Mouse (Mus musculus): ENCODE measurements around the gene Prm1.
"Not testable (repeated sequence)": the region's sequence is repeated elsewhere in the genome, so short reads cannot be mapped to it uniquely, and the experiment has no call there.

The Prm1 gene

DNA sequence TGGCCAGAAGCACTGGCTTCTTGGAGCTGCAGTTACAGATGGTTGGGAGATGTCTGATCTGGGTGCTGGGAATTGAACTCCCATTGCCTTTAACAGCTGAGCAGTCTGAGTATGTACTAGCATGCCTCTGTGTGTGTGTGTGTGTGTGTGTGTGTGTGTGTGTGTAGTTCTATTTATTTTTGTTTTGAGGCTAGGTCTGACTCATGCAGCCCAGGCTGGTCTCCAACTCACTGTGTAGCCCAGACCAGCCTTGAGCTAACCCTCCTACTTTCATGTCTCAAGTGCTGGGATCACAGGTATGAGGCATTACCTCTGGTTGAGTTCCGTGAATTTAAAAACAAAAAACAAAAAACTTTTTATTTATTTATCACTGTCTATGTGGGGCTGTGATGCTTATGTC lies 18.9 kb upstream of the Prm1 start:
- DNase-seq (ENCODE audit: low spot score): no peak

DNA sequence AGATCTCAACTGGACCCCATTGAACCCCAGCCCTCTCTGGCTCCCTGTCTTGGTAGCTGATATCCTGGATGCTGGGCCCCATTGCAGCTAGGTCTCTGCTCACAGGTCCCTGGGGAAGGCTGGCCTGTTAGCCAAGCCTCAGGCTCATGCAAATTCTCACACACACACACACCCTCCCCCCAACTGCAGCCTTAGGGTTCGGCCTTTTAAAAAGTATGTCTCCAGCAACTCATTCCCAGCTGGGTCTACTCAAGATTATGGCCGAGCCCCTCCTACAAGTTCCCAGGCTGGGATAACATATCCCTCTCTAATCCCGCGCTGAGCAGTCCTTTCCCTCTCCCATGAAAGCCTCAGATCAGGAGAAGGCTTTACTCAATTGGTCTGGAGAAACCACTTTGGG lies 15.7 kb upstream of the Prm1 start:
- no peak for DNase-seq (ENCODE audit: low spot score)

DNA sequence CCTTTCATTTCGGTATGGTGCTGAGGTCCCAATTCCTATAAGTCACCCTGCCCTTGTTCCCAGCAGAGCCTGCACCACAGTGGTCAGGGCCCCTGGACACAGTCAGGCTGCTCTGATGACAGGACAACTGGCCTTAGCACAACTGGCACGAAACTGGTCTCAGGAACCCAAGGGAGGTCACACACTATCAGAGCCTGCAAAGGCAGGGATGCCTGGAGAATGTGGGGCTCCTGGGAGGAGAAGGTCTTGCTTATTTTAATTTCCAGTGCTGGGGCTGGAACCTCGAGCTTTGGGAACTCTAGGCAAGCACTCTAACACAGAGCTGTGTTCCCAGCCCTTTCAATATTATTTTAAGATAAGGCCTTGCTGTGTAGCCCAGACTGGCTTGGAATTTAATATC lies 14.3 kb upstream of the Prm1 start:
- no peak for DNase-seq (ENCODE audit: low spot score)

DNA sequence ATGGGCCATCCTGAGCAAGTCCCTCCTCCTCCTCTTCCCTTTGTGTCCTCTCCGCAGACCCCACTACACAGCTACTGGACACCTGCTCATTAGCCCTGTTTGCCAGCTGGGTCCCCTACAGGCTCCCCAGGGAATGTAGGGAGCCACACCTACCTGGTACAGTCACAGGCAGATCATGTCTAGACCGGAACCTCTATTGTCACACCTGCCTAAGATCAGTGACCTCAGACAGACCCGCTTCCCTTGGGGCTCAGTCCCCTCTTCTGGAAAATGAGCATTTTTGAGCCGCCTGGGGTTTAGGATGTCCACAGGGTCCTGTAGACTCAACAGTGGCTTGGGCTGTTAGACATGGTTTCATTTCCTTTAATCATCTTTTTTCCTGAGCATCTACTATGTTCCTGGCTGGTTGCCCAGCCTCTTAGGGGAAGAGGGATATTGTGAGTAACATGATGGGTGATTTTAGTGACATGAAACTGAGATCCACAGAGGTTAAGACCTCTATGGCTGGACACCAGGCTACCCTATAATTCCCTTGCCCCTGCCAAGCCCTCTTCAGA lies 13.0 kb upstream of the Prm1 start:
- DNase-seq (ENCODE audit: low spot score): no peak

DNA sequence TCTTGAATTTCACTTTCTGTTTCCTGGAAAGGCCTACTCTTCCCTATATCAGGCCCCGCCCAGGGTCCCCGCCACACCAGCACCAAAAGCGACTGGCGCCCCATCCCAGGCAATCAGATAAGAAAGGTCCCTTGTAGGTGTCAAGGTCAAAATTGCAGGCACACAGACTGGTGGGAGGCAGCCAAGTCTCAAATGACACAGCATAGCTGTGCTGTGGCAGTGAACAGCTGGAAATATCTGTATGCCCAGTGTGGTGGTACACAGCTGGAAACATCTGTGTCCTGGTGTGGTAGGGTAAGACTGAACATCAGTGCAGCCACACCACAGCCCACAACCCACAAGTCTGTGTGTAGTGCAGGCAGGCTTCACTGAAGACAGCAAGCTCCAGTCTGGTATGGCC lies 9.2 kb upstream of the Prm1 start:
- no peak for DNase-seq (ENCODE audit: low spot score)

DNA sequence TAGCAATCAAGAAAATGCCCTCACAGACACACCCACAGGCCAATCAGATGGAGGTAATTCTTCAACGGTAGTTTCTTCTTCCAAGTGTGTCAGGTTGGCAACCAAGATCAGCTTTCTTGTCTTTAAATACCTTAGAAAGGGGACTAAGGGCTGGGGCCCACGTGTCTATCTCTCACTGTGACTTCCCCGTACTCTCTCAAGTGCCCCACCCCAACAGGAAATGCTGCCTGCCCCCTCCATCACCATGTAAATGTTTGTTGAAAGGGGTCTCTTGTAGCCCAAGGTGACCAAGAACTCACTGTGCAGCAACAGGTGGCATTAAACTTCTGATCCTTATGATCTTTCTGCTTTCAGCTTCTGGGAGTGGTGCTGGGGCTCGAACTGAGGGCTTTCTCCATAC lies 8.1 kb upstream of the Prm1 start:
- DNase-seq (ENCODE audit: low spot score): no peak

DNA sequence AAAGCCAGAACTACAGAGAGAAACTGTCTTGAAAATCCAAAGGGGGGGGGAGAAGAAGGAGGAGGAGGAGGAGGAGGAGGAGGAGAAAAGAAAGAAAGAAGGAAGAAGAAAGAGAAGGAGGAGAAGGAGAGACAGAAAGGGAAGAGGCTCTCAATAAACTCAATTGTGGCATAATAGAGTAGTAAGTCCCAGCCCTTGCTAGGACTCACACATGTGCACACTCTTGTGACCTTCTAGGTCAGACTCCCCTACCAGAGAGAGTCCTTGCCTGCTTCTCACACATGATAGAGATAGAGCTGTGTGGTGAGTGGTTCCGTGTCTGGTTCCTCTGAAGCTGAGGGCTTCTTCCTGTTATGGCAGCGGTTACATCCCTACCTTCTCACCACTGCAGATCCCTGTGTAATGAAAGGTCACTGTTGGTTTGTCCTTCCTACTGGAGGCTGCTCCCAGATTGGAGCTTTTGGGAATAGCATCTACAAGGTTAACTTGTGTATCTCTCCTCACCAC lies 7.3 kb upstream of the Prm1 start, which contains the start of gene Gm11172:
Gene Gm11172 (plus strand): TSS at position 51 of the 507 bp plus-strand sequence.
- DNase-seq (ENCODE audit: low spot score): no peak

DNA sequence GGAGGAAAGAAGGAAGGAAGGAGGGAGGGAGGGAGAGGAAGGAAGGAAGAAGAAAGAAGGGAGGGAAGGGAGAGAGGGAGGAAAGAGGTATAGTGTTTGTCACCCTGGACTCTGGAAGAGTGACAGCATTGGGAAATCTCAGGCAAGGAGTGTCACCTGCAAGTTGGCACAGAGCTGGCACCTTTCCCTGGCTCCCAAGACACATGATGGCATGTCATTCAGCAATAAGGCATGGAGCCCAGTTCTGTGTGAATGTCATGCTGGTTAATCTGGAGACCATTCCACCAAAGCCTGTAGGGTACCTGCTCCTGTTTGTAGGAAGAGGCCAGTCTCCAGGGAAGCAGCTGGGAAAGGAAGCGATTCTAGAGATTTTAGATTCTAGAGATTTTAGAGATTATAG lies 4.7 kb upstream of the Prm1 start:
- no peak for DNase-seq (ENCODE audit: low spot score)

DNA sequence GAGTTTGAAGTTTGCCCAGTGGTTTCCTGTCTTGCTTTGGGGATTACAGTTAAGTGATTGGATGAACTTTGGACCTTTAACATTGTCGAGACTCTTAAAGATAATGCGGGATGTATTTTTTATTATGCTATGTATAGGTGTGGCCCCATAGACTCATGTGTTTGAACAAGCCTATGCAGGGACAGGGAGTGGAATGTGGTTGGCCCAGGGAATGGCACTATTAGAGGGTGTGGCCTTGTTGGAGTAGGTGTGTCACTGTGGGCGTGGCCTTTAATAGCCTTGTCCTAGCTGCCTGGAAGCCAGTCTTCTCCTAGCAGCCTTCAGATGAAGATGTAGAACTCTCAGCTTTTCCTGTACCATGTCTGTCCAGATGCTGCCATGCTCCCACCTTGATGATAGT lies 3.2 kb downstream of the Prm1 start:
- DNase-seq (ENCODE audit: low spot score): not testable (repeated sequence)

DNA sequence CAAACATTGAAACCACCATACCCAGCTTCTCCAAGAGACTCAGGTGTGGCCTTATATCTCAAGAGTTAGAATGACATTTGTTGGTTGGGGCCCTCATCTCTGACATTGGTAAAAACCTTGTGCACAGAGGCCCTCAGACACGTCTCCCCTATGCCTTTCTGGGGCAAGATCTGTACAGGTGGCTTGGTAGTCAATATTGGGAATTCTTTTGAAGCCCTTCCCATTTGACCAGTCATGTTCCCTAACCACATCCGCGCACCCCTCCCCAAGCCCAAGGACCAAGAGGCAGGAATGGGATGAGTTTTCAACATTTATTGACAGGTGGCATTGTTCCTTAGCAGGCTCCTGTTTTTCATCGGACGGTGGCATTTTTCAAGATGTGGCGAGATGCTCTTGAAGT lies 9.6 kb downstream of the Prm1 start, which contains the start of gene Prm2:
Gene Prm2 (minus strand): TSS at position 101 of the 400 bp plus-strand sequence.
- DNase-seq (ENCODE audit: low spot score): no peak

DNA sequence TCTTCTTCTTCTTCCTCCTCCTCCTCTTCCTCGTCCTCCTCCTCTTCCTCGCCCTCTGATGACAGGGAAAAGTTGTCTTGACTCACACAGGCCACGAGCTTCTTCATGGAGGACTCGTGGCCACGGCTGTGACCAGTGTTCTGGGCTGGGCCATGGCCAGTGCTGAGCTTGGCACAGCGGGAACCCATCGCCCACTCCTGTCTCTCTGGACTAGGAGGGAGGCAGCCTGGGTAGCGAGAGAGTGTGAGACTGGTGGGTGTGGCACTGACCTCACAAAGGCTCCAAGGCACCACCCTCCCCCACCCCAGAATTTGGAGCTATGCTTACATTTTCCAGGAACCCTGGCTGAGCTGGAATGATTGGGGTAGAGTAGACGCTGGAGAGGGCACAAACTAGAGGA lies 14.9 kb downstream of the Prm1 start, which contains the start of gene Prm3:
Gene Prm3 (minus strand): TSS at position 213 of the 400 bp plus-strand sequence.
- DNase-seq (ENCODE audit: low spot score): no peak

DNA sequence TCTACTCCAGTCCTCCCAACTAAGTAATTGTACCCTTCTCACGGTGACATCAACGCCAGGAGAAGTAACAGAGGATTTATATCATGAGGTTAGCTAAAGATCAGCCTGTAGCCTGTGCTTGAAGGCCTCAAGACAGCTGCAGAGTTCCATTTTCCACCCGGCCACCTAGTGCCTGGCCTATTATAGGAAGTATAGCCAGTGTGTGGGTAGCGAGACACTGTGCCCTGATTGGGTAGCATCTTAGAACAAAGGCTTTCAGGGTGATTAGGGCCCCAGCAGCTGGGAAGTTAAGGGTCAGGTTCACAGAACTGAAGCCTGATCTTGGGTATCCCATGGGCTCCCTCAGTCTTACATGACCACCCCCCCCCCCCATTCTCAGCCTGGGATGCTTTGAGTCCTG lies 16.8 kb downstream of the Prm1 start:
- no peak for DNase-seq (ENCODE audit: low spot score)

DNA sequence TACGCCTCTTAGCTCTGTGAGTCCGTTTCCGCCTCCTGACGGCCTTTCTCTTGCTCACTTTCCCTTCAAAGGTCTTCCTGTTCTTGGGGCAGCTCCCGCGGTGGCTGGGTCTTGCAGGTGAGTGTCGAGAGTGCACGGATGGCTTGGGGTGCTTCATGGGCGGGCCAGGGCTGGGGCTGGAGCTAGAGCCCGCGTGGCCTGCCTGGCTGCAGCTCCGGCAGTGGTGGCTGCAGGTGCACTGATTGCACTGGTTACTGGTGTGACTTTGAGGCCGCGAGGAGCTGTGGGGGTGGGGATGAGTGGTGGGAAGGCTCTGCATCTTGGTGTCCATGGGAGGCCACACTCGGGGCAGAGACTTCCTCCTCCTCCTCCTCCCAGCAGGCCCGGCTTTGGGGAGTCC lies 17.4 kb downstream of the Prm1 start, which contains the start of gene Tnp2:
Gene Tnp2 (minus strand): TSS at position 390 of the 400 bp plus-strand sequence.
- no peak for DNase-seq (ENCODE audit: low spot score)

DNA sequence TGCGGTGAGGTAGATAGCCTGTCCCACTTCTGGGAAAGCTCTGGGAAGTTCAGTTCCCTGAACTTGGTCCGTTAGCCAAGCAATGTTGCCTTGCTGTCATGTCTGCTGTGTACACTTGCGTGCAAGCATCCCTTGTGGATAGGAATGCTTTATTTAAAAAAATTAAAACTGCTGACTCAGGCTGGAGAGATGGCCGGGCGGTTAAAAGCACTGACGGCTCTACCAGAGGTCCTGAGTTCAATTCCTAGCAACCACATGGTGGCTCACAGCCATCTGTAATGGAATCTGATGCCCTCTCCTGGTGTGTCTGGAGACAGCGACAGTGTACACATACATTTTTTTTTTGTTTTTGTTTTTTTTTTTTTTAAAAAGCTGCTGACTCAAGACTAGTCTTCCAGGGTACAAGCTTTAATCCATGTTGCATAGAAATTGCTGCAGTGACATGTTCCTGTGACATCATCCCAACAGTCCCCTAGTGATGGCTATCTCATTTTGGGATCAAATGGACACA lies 18.0 kb downstream of the Prm1 start:
- no peak for DNase-seq (ENCODE audit: low spot score)

DNA sequence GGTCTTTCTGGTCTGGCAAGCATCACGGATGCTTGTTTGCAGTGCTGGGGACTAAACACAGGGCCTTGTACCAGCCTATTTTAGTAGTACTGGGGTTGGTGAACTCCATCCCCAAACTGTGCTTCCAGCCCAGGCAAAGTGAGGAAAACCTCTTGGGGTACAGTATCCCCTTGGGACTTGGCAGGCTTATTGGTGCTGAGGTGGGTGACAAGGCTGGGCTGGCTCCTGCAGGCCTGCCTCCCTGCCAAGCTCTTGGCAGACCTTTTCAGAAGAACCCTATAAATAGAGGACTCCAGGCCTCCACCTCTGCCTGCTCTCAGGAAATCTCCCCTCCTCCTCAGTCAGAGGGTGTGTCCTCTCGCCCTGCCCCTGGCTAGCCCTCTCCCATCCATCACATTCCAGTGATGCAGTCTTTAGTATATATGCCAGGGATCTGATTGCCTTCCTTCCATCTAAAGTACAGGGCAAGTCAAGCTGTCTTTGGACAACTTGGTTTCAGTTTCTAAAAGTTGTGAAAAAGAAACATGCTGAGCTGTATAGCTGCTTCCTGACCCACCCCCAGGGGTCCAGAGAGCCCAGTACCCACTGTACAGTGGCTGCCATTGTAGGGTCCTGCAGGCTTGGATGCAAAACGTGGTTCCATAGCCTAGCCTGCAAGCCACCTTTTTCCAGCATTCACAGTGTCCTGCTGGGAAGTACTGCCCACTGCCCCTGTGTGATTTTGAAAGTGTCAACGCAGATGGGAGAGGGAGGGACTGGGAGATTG lies 18.7 kb downstream of the Prm1 start:
- no peak for DNase-seq (ENCODE audit: low spot score)

DNA sequence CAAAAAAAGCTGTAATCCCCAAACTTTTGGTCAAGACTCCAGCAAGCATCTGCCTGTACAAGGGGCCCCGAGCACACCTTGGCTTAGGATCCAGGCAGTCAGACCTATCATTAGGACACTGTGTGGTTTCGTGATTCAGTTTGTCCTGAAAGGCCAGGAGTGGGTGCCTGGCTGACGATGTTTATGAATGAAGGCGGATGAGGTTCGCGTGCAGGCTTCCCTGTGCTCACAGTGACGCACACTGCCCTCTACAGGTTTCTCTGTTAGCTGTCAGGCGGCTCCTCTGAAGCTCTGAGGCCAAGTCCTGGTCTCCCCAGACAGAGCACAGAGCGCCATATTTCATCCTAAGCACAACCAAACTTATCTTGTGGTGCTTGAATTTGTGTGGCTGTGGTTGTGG lies 19.4 kb downstream of the Prm1 start:
- DNase-seq (ENCODE audit: low spot score): peak; percentile 81

DNA sequence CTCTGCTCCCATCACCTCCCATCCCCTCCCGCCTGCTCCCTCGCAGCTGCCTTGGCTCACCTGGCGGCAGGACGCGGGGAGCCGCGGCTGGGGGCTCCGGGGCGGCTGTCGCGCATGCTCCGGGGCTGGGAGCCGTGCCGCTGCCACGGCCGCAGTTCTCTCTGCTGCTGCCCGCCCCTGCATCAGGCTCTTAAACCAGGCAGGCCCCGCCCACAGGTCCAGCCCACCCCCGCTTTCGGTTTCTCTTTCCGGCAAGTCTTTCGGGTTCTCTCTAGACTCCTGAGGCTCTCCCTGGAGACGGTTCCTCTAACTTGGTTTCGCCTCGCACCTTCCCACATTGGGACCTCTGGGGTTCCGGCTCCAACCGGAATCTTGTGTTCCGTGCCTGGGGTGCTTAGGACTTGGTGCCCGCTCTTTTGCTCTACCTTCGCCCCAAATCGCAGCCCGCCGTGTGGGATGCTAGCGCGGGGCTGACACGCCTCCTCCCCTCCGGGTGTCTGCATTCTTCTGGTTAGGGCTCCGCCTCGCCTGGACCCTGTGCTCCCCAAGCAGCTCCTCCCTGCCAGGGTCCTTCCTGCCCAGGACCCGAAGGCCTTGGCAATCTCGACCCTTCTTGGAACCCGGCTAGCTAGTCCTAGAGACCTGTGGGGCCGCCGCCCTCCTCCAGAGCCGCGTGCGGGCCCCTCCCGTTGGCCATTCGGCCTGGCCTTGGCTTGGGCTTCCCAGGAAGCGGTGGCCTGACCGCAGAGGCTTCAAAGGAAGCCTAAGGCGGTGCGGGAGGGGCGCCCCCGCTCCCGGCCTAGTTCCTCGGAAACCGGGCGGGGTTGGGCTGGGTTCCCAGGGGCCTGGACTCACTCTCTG lies 20.0 kb downstream of the Prm1 start, which contains the start of gene Socs1:
Gene Socs1 (minus strand): TSS at position 166 of the 861 bp plus-strand sequence.
- peak; percentile 94 for DNase-seq (ENCODE audit: low spot score)

DNA sequence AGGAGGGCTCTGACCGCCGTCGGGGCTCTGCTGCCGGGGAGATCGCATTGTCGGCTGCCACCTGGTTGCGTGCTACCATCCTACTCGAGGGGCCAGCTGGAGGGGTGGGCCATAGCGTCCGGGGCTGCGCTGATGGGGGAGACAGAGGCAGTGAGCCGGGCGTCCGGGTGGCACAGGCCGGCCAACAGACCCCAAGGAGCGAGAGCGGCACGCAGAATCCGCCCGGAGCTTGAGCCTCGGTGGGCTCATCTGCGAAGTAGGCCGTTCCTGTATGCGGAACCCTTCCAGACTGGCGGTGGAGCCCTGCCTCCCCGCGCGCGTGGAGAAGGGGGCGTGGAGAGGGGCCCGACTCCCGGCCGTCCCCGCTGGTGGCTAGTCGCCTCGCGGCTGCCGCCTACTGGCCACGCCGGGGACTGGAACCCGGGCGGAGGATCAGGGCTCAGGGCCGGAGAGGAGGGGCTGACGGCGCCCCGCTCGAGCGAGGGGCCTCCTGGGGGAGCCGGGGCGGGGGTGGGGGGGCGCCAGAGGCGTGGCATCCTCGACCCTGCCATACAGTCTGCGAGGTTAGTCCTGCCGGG lies 20.8 kb downstream of the Prm1 start:
- DNase-seq (ENCODE audit: low spot score): peak; percentile 97

DNA sequence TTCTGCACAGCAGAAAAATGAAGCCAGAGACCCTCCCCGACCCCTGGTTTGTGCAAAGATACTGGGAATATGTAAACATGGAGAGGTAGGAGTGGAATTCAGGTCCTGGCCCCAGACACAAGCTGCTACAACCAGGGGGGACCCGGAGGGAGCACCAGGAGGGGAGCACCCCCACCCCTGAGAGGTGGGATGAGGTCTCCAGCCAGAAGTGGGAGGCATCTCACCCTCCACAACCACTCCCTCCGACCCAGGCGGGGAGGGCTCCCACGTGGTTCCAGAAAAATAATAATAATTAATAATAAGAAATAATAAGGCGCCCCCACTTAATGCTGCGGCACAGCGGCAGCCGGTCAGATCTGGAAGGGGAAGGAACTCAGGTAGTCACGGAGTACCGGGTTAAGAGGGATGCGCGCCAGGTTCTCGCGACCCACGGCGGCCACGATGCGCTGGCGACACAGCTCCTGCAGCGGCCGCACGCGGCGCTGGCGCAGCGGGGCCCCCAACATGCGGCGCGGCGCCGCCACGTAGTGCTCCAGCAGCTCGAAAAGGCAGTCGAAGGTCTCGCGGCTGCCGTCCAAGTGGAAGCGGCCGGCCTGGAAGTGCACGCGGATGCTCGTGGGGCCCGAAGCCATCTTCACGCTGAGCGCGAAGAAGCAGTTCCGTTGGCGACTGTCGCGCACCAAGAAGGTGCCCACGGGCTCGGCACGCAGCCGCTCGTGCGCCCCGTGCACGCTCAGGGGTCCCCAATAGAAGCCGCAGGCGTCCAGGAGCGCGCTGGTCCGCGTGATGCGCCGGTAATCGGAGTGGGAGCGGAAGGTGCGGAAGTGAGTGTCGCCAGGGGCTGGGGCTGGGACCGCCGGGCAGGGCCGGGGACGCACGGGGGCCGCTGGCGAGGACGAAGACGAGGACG lies 21.5 kb downstream of the Prm1 start:
- DNase-seq (ENCODE audit: low spot score): peak; percentile 69

DNA sequence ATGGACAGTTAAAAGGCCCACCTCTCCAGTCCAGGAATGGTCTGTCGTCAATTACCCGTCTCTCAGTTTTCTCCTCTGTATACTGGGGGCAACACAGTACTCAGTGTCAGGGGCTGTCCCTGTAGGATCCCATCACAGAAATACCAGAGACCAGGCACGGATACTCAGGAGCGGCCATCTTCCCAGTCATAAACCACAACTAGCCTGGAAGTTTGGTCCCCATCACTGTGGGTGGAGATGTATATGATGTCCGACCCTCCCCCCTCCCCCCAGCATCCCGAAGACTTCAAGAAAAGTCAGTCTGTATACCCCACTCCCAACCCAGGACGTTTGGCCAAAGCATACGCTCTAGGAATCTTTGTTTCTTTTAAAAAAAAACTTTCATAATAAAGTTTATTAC lies 22.2 kb downstream of the Prm1 start:
- DNase-seq (ENCODE audit: low spot score): no peak

DNA sequence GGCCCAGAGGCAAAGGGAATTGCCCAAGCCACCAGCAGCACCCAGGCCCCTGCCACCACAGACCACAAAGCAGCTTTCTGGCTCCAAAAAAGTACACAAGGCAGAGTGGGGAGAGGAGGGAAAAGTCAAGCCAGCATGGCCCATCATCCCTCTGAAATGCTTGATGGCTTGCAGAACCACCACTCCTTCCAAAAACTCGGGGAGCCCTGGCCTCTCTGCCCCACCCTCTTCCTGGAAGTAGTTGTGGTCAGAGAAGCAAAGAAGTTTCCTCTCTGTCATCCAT lies 22.5 kb downstream of the Prm1 start:
- DNase-seq (ENCODE audit: low spot score): no peak
